Mouse (Mus musculus) bone marrow macrophage, adult 2 months (primary cell): ENCODE data around the gene Zranb2. TPM values are rescaled to one million over a fixed set of nuclear protein-coding genes. Genes with fewer than 3 reads are reported as not detected.

Source experiments
- H3K27ac ChIP-seq: 2 replicates; pipeline ENCODE4 v1.5.1; 2012; ENCODE audit warnings: low read depth, low read length; ENCODE audit not compliant: insufficient read depth
- H3K4me1 ChIP-seq: 2 replicates; pipeline ENCODE4 v1.6.1; 2012; ENCODE audit warnings: low read length; ENCODE audit not compliant: control insufficient read depth, insufficient read depth
- H3K4me3 ChIP-seq: 2 replicates; pipeline ENCODE4 v1.5.1; 2012; ENCODE audit warnings: mild to moderate bottlenecking, low read length, moderate library complexity; ENCODE audit not compliant: insufficient read depth
- CTCF ChIP-seq: IDR thresholded peaks from 2 replicates; pipeline ENCODE4 v1.5.1; 2012; ENCODE audit warnings: low read depth, mild to moderate bottlenecking, low read length, moderate library complexity
- POLR2A ChIP-seq: IDR thresholded peaks from 2 replicates; pipeline ENCODE4 v1.6.1; 2012; ENCODE audit warnings: mild to moderate bottlenecking, low read depth, low read length, borderline replicate concordance
- polyA plus RNA-seq: library from polyadenylated mRNA; stranded (reverse); fragments of >200 nt; gene quantifications from 2 replicates; pipeline ENCODE4 v1.2.4, GENCODE M21; 2012; ENCODE audit not compliant: missing spikeins, insufficient read depth, insufficient read length

Gene Zranb2
- polyA plus RNA-seq, 1 experiment: 64.7 TPM

DNA sequence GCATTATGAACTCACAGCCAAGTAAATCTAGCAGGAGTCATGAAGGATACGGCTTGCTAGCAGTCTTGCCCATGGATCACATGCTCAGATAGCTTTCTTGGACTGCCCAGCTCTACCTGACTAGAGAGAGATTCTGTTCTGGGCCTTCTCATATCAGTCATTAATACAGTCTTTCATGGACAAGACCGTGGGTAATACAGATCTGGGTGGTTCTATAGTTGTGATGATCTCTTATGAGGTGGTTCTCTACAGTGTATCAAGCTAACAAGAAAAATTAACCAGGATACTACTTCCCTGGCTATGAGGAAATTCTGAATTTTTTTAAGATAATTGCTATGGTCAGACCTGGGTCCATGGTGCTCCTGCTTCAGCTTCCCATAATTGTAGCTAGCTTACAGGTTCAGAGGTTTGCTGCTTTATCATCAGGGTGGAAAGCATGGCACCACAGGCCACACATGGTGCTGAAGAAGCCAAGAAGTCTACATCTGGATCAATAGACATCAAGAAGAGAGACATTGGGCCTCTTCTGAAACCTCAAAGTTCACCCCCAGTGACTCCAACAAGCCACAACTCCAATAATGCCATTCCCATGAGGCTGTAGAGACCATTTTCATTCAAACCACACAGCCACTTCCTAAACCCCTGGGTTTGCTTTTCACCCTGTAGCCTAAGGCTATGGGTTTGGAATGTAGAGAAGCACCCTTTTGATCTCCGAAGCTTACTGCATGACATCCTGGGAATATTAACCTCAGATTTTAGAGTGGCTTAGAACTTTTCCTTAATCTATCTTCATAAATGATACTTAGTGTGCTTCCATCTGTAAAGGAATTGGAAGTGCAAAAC, 16.0 kb downstream of the Zranb2 start:
- Histone ChIP-seq H3K27ac (no peak overlapping the region), H3K4me3 (no peak overlapping the region), H3K4me1 (no peaks in the 10 kb centered on the region)
- TF ChIP-seq POLR2A (no peak), CTCF (no peak)

GRCm38 (mm10) chr3:157565196-157565595, 31.2 kb downstream of the Zranb2 start:
- H3K27ac ChIP-seq: no peak overlapping the region
- H3K4me1 ChIP-seq: peaks cover 4% of the 10 kb centered on the region
- H3K4me3 ChIP-seq: no peak overlapping the region
- TF ChIP-seq POLR2A (no peak), CTCF (no peak)

DNA sequence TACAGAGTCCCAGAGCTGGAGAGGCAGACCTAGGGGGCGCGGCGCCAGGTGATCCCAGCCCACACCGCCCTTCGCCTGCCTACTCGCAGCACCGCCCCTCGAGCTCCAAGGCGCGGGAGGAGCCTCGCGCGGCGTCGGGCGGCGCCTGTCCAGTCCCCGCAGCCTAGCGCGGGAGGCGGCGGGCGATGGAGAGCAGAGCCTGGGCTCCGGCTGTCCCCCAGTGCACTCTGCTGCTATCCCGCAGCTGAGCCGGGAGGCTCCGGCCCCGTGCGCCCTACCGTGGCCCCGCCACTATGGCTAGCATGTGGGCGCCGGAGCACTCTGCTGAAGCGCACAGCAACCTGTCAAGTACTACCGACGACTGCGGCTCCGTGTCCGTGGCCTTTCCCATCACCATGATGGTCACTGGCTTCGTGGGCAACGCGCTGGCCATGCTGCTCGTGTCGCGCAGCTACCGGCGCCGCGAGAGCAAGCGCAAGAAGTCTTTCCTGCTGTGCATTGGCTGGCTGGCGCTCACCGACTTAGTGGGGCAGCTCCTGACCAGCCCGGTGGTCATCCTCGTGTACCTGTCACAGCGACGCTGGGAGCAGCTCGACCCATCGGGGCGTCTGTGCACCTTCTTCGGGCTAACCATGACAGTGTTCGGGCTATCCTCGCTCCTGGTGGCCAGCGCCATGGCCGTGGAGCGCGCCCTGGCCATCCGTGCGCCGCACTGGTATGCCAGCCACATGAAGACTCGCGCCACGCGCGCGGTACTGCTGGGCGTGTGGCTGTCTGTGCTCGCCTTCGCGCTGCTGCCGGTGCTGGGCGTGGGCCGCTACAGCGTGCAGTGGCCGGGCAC, 33.0 kb downstream of the Zranb2 start, which contains the start of gene Ptger3:
Gene Ptger3 (plus strand): TSS at position 168 of the 841 bp plus-strand sequence.
- no peak for TF ChIP-seq CTCF
- TF ChIP-seq POLR2A: no peak
- H3K27ac ChIP-seq: no peak within 1 kb of the TSS
- peaks cover 8% of the 10 kb centered on the region for H3K4me1 ChIP-seq
- peak within 1 kb of the TSS; percentile 76 for H3K4me3 ChIP-seq

DNA sequence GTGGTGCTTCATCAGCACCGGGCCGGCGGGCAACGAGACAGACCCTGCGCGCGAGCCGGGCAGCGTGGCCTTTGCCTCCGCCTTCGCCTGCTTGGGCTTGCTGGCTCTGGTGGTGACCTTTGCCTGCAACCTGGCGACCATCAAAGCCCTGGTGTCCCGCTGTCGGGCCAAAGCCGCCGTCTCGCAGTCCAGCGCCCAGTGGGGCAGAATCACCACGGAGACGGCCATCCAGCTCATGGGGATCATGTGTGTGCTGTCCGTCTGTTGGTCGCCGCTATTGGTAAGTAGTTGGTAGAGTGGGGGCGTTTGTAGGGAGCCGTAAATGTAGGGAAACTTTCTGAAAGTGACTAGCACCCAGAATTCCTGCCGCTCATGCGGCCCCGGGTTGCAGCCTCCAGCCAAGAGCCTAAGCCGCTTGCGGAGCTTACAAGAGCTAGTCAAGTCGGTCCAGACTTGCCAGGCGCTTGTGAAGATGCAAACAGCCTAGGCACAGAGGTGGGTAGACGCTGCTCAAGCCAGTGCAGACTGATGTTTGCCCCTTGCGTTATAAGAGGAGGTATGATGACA, 33.7 kb downstream of the Zranb2 start:
- Histone ChIP-seq H3K27ac (no peak overlapping the region), H3K4me3 (peak overlapping the region; percentile 76), H3K4me1 (peaks cover 13% of the 10 kb centered on the region)
- no peak for TF ChIP-seq CTCF
- TF ChIP-seq POLR2A: no peak

DNA sequence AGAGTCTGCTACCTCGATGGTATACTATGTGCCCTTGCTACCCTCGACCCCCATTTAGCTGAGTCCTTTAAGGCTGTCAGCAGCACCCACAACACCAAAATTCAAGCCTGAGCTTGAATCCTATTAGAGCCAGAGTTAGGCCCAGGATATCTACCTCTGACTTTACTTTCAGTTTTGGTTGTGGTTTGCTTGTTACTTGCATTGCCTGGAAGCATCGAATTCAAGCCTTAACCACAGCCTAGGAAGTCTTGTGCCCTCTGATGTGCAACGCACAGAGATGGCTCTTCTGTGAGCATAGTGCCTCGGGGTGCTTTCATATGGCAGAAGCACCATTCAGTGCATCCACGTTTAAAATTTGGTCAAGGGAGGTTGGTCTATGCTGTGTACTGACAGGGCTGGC, 38.1 kb downstream of the Zranb2 start:
- TF ChIP-seq CTCF (no peak), POLR2A (no peak)
- peak overlapping the region; percentile 4; the same call in 1 of the 2 replicates for H3K4me3 ChIP-seq

GRCm38 (mm10) chr3:157575441-157576342, 41.7 kb downstream of the Zranb2 start:
- H3K27ac ChIP-seq: peak overlapping the region; percentile 80
- H3K4me1 ChIP-seq: peaks cover 57% of the 10 kb centered on the region
- H3K4me3 ChIP-seq: peak overlapping the region; percentile 10
- TF ChIP-seq POLR2A (no peak), CTCF (no peak)

More for the DNA sequence above, 38.1 kb downstream of the Zranb2 start:
- Histone ChIP-seq H3K27ac (no peak overlapping the region), H3K4me1 (peaks cover 37% of the 10 kb centered on the region)

DNA sequence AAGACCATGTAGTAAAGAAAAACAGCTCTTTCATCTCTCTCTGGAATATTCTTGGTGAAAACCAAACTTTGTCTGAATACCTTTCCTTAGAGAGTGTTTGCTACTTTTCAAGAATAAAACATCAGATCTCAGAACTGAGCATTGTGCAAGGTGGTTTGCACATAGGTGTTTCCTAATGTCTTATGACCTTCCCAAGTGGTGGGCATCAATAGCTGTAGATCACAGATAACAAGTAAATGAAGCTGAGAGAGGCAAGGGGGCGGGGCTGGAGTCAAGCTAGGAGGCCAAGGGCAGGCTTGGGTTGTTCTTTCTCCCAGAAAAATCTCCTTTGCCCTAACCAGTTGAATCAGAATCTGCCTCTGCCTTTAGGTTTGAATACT, 42.4 kb downstream of the Zranb2 start:
- no peak for TF ChIP-seq POLR2A
- TF ChIP-seq CTCF: no peak
- peak overlapping the region; percentile 56 for H3K27ac ChIP-seq
- peaks cover 57% of the 10 kb centered on the region for H3K4me1 ChIP-seq
- no peak overlapping the region for H3K4me3 ChIP-seq

GRCm38 (mm10) chr3:157576862-157577261, 42.9 kb downstream of the Zranb2 start:
- Histone ChIP-seq H3K27ac (peak overlapping the region; percentile 56), H3K4me1 (peaks cover 57% of the 10 kb centered on the region), H3K4me3 (no peak overlapping the region)
- TF ChIP-seq CTCF: no peak
- no peak for TF ChIP-seq POLR2A

DNA sequence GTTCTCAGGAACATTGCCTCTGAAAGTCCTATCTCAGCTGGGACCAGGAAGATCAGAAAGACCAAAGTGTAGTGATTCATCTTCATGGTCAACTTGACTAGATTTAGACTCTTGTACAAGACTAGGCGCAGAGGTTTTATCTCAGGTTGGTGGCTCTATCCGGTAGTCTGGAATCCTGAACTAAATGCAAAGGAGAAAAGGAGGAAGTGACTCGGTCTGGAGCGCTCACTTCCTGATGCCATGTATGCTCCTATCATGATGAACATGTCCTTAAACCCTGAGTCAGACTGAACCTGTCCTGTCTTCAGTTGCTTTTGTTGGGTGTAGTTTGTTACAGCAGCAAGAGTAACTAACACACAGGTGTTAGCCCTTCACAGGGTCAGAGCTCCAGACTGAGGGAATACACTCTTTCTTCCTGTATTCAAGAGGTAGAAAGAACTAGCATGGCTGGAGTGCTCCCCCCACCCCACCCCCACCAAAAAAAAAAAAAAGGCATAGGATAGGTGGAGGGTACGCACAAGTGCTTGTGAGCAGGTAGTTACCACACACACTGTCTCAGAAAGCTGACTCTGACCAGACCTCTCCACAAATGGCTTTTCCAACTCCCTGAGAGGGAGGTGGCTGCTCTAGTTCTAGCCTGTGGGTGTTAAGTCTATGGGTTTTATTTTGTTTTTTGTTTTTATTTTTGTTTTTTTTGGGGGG, 44.7 kb downstream of the Zranb2 start:
- Histone ChIP-seq H3K4me1 (peaks cover 48% of the 10 kb centered on the region), H3K27ac (peak overlapping the region; percentile 23; the same call in 1 of the 2 replicates), H3K4me3 (no peak overlapping the region)
- TF ChIP-seq CTCF (no peak), POLR2A (no peak)
